Mouse (Mus musculus) ES-E14 (cell line): Measurements from ENCODE around the gene Rnf169. TPM values are rescaled to one million over a fixed set of nuclear protein-coding genes. Genes with fewer than 3 reads are reported as not detected.

Experiments used
- DNase-seq: peaks from one replicate; pipeline ENCODE4 v3.0.0-alpha.2; 2013; ENCODE audit warnings: low read depth, low spot score
- H3K27ac ChIP-seq: 2 replicates; pipeline ENCODE4 v1.5.1; 2012; ENCODE audit warnings: low read depth, mild to moderate bottlenecking, low read length, moderate library complexity, mixed read lengths; ENCODE audit not compliant: poor library complexity, insufficient read depth, severe bottlenecking
- H3K36me3 ChIP-seq: 2 replicates; pipeline ENCODE4 v1.6.1; 2012; ENCODE audit warnings: mild to moderate bottlenecking, low read length, moderate library complexity, mixed read lengths; ENCODE audit not compliant: control insufficient read depth, poor library complexity, insufficient read depth, severe bottlenecking
- H3K4me1 ChIP-seq, 2 experiments: fragments of 150-350 bp in 1 of 2; sonication (generic) in 1 of 2; 2 replicates each; pipeline ENCODE4 v1.6.1; 2012; ENCODE audit warnings: low read length in 2 of 2, mild to moderate bottlenecking in 1 of 2, mixed read lengths in 1 of 2; ENCODE audit not compliant: control insufficient read depth in 2 of 2, insufficient read depth in 2 of 2, poor library complexity in 1 of 2
- H3K4me3 ChIP-seq, 2 experiments: fragments of 150-350 bp in 1 of 2; sonication (generic) in 1 of 2; 2 replicates each; pipeline ENCODE4 v1.5.1; 2012; ENCODE audit warnings: low read length in 2 of 2, low read depth in 1 of 2, mild to moderate bottlenecking in 1 of 2, mixed read lengths in 1 of 2; ENCODE audit not compliant: insufficient read depth in 1 of 2, poor library complexity in 1 of 2, severe bottlenecking in 1 of 2
- H3K9ac ChIP-seq: 2 replicates; pipeline ENCODE4 v1.6.1; 2012; ENCODE audit warnings: low read depth, mild to moderate bottlenecking, low read length, mixed read lengths; ENCODE audit not compliant: poor library complexity, insufficient read depth, severe bottlenecking
- H3K9me3 ChIP-seq: fragments of 150-350 bp; sonication (generic); 2 replicates; pipeline ENCODE4 v1.6.1; 2012; ENCODE audit warnings: low read depth, mild to moderate bottlenecking, low read length; ENCODE audit not compliant: control insufficient read depth, insufficient read depth
- CHD2 ChIP-seq: IDR thresholded peaks from 2 replicates; pipeline ENCODE4 v1.6.1; 2014; ENCODE audit warnings: mild to moderate bottlenecking, low read depth, low read length, inconsistent platforms
- HCFC1 ChIP-seq: IDR thresholded peaks from 2 replicates; pipeline ENCODE4 v1.6.1; 2012; ENCODE audit warnings: low read length, inconsistent platforms, borderline replicate concordance; ENCODE audit not compliant: insufficient read depth
- MAFK ChIP-seq: IDR thresholded peaks from 2 replicates; pipeline ENCODE4 v1.6.1; 2014; ENCODE audit warnings: mild to moderate bottlenecking, low read depth, low read length, inconsistent platforms; ENCODE audit not compliant: insufficient read depth
- ZC3H11A ChIP-seq: IDR thresholded peaks from 2 replicates; pipeline ENCODE4 v1.6.1; 2012; ENCODE audit warnings: low read depth, mild to moderate bottlenecking, inconsistent platforms, low read length, borderline replicate concordance
- ZNF384 ChIP-seq: IDR thresholded peaks from 2 replicates; pipeline ENCODE4 v1.6.1; 2012; ENCODE audit warnings: low read depth, low read length, inconsistent platforms
- in situ Hi-C, 2 experiments: fragments of 600-800 bp; cut with MboI; formaldehyde crosslinking; loops; one replicate each; pipeline ENCODE4 v1.15.1; 2025; ENCODE audit warnings: low sequenced_read_pairs in 2 of 2, inconsistent platforms in 1 of 2; ENCODE audit not compliant: unreplicated experiment in 2 of 2
- total RNA-seq: library from RNA; depleted of rRNA; stranded (reverse); fragments of 300-350 nt; gene quantifications from 2 replicates; pipeline ENCODE4 v1.2.3, GENCODE M21; 2012

Rnf169 gene
- total RNA-seq, 1 experiment = 19.2 TPM

- no peaks in the 10 kb centered on the region for H3K9me3 ChIP-seq
- no peaks in the 10 kb centered on the region for H3K4me1 ChIP-seq
- in situ Hi-C loops = no loop called here
- H3K27ac ChIP-seq = no peak overlapping the region
- H3K9ac ChIP-seq = no peak overlapping the region
- H3K36me3 ChIP-seq = no peaks in the 10 kb centered on the region
- H3K4me3 ChIP-seq = no peak overlapping the region
- DNase-seq = no peak
- no peak for TF ChIP-seq MAFK
- TF ChIP-seq CHD2 = no peak
- TF ChIP-seq ZNF384 = no peak
- no peak for TF ChIP-seq ZC3H11A
- no peak for TF ChIP-seq HCFC1
Measured at GRCm38 (mm10) chr7:99902208-99902607, 78.0 kb downstream of the Rnf169 start.

- H3K36me3 ChIP-seq = no peaks in the 10 kb centered on the region
- no peak for DNase-seq
- H3K4me1 ChIP-seq = no peaks in the 10 kb centered on the region
- H3K4me3 ChIP-seq = no peak overlapping the region
- H3K27ac ChIP-seq = no peak overlapping the region
- TF ChIP-seq ZNF384 = no peak
- TF ChIP-seq MAFK = no peak
- no peak for TF ChIP-seq CHD2
- no peak for TF ChIP-seq ZC3H11A
- TF ChIP-seq HCFC1 = no peak
- no peaks in the 10 kb centered on the region for H3K9me3 ChIP-seq
- in situ Hi-C loops = no loop called here
- no peak overlapping the region for H3K9ac ChIP-seq
Measured at GRCm38 (mm10) chr7:99896905-99897304, 83.3 kb downstream of the Rnf169 start.

GRCm38 (mm10) chr7:99894478-99894877, 85.8 kb downstream of the Rnf169 start:
- in situ Hi-C loops = no loop called here
- TF ChIP-seq ZNF384 (no peak), CHD2 (no peak), MAFK (no peak), ZC3H11A (no peak), HCFC1 (no peak)
- no peak overlapping the region for H3K4me3 ChIP-seq
- no peak overlapping the region for H3K9ac ChIP-seq
- H3K4me1 ChIP-seq = no peaks in the 10 kb centered on the region
- no peaks in the 10 kb centered on the region for H3K9me3 ChIP-seq
- no peaks in the 10 kb centered on the region for H3K36me3 ChIP-seq
- no peak for DNase-seq
- no peak overlapping the region for H3K27ac ChIP-seq

DNA sequence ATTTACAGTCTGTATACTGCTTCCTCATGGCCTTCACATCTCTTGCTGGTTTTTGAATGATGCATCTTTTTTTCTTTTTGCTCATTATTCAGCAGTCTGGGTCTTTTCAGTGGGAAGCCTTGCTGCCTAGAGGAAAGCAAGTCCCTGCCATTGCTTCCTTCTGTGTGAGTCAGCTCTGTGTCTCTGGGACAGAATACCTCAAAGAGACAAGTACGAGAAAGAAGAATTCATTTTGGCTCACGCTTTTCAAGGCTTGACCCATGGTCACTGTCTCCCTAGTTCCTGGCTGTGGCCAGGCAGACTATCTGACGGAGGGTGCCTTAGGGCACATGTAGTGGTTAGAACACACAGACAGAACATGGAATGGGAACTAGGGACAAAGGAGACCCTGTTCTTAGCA, 86.3 kb downstream of the Rnf169 start:
- TF ChIP-seq ZC3H11A (no peak), HCFC1 (no peak), MAFK (no peak), ZNF384 (no peak), CHD2 (no peak)
- Histone ChIP-seq H3K36me3 (no peaks in the 10 kb centered on the region), H3K4me1 (no peaks in the 10 kb centered on the region), H3K27ac (no peak overlapping the region), H3K9ac (no peak overlapping the region), H3K9me3 (no peaks in the 10 kb centered on the region), H3K4me3 (no peak overlapping the region)
- in situ Hi-C loops = no loop called here
- no peak for DNase-seq

- no peaks in the 10 kb centered on the region for H3K9me3 ChIP-seq
- H3K27ac ChIP-seq = no peak overlapping the region
- H3K4me1 ChIP-seq = no peaks in the 10 kb centered on the region
- TF ChIP-seq HCFC1 = no peak
- TF ChIP-seq CHD2 = no peak
- TF ChIP-seq ZC3H11A = no peak
- no peak for TF ChIP-seq MAFK
- no peak for TF ChIP-seq ZNF384
- in situ Hi-C loops = no loop called here
- H3K36me3 ChIP-seq = no peaks in the 10 kb centered on the region
- no peak for DNase-seq
- no peak overlapping the region for H3K4me3 ChIP-seq
- no peak overlapping the region for H3K9ac ChIP-seq
Measured at GRCm38 (mm10) chr7:99892351-99892750, 87.9 kb downstream of the Rnf169 start.
